Mouse (Mus musculus): Measurements from ENCODE around the gene Mss51. TPM values are rescaled to one million over a fixed set of nuclear protein-coding genes. Genes with fewer than 3 reads are reported as not detected.

Mss51 gene
- total RNA-seq, 1 experiment from 2014 or later: 1.4 TPM

DNA sequence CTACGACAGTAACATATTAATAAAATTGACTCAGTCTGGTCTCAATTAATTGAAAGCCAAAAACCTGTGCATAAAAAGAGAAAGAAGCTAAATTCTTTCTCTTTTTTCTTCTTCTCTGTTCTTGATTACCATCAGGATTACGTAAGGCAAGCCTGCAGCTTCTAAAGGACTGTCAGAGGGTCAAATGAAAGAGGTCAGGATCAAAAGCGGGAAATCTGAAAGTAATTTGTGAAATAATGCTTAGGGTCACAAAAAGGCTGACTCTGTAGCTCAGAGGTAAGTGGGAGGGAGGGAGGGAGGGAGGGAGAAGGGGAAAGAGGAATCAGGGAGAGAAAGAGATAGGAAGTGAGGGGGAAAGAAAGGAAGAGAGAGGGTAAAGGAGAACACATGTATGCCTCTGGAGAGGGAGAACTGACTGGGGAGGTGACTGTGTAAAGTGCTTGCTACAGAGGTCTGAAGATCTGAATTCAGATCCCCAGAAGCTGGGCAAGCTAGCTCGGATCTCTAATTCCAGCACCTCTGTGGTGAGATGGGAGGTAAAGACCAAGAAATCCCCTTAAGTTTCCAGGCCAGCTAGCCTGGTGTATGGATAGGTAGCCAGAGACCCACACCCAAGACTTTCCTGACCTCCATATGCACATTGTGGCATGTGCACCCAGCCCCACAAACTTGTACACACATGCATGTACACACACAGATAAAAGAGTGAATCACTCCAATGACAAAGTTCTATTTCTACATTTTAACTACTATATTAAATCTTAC lies 19.3 kb downstream of the Mss51 start:
- no peak for ATAC-seq (replicated peaks in 1 of 2; ENCODE audit: insufficient read depth in 1 of 2, low FRiP score in 2 of 2, low TSS enrichment in 1 of 2, low read depth in 1 of 2, poor library complexity in 2 of 2, severe bottlenecking in 2 of 2)

DNA sequence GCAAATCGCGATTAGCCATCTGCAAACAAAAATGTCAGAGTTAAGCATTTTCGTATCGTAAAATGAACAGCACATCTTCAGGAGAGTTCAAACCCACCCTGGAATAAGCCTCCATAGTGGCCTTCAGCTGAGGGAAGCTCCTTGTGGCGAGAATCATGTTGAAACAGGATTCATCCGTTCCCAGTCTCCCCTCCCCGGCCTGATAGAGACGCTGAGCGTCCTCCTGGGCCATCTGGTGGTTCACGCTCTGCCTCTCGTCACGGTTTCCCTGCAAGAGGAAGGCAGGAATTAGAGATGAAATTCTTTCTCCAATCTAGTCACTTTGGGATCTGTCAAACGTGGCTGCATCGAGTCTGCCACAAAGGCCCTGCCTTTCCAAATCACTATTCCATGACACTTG lies 36.5 kb downstream of the Mss51 start:
- ATAC-seq (replicated peaks in 1 of 2; ENCODE audit: insufficient read depth in 1 of 2, low FRiP score in 2 of 2, low TSS enrichment in 1 of 2, low read depth in 1 of 2, poor library complexity in 2 of 2, severe bottlenecking in 2 of 2): no peak

DNA sequence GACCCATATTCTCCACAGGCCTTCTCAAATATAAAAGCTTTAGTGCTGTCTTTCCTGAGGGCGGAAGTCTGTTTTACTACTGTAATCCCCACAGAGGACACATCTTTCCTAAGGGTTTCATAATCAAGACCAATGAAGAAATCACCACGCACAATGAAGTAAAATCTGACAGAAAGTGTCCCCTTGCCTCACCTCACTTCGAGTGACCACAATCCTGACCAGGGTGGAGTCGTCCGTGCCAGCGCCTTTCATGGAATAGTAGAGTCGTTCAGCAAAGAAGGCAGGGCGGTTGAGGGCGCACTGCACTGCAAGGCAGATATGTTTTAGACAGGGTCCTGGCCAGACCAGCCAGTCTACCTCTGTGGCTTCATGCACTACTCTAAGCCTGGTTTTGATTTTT lies 38.3 kb downstream of the Mss51 start:
- ATAC-seq (replicated peaks in 1 of 2; ENCODE audit: insufficient read depth in 1 of 2, low FRiP score in 2 of 2, low TSS enrichment in 1 of 2, low read depth in 1 of 2, poor library complexity in 2 of 2, severe bottlenecking in 2 of 2): peak in 1 of 2 experiments; percentile 56; a peak in 1 of 4 replicates

DNA sequence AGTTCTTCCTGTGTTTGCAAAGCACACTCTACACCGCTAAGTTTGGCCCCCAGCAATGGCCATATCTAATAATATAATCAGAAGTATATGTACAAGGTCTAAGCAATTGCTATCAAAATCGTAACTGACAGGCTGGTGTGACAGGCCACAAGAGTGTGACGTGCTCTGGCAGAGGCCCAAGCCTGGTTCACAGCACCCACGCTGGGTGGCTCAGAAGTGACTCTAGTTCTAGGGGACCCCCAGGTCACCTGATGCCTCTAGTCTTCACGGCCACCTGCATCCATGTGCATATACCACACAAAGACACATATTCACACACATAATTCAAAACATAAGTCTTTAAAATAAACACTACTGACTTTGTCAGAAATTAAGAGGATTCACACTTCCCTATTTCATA lies 43.8 kb downstream of the Mss51 start:
- ATAC-seq (replicated peaks in 1 of 2; ENCODE audit: insufficient read depth in 1 of 2, low FRiP score in 2 of 2, low TSS enrichment in 1 of 2, low read depth in 1 of 2, poor library complexity in 2 of 2, severe bottlenecking in 2 of 2): no peak

DNA sequence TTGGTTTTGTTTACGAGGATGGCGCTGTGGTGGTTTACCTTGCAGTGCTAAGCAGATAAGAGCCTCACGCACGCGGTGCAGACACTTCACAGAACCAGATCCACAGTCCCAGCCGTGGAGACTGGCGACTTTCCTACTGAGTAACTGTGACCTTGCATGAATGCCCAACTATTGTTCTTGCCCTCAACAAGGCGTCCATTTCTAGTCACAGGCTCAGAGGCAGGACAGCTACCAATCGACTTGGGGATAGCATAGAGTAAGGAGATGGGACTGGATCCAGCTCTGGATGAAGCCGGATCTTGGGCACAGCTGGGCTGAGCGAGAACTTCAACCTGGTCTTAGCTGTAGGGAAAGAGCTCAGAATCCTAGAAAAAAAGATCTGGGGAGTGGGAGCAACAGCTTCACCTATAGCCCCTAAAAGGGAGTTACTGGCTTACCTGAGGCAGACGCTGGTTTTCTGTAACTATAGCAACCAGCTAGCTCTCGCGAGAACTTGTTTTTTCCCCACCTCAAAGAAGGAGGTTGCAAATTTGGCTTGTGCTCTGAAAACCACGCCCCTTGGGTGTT lies 44.9 kb downstream of the Mss51 start, which contains the start of gene Cfap70:
TSS of gene Cfap70 (minus strand) at position 462 of the 567 bp plus-strand sequence.
- ATAC-seq (replicated peaks in 1 of 2; ENCODE audit: insufficient read depth in 1 of 2, low FRiP score in 2 of 2, low TSS enrichment in 1 of 2, low read depth in 1 of 2, poor library complexity in 2 of 2, severe bottlenecking in 2 of 2): peak; percentile 65 to 76

DNA sequence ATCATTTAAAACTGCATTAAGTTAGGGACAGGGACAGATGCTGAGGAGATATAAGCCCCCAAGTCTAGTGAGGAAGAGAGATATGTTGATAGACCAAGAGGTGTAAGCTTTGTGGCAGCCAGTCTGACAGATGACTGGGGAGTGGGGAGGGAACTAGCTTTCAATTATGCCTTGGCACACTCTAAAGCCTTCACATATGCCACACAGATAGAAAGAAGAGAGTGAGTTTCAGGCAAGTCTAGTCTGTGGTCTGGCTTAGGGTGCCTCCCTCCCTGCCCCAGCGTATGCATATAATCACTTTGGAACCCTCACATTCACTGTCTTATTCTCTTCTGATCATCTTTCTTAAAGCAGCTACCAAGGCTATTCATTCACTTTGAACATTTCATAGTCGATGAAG lies 45.4 kb downstream of the Mss51 start:
- 0 out of 4 replicates have a peak, but pooled peaks of 1 of the 2 experiments have one; percentile 8 for ATAC-seq (replicated peaks in 1 of 2; ENCODE audit: insufficient read depth in 1 of 2, low FRiP score in 2 of 2, low TSS enrichment in 1 of 2, low read depth in 1 of 2, poor library complexity in 2 of 2, severe bottlenecking in 2 of 2)

DNA sequence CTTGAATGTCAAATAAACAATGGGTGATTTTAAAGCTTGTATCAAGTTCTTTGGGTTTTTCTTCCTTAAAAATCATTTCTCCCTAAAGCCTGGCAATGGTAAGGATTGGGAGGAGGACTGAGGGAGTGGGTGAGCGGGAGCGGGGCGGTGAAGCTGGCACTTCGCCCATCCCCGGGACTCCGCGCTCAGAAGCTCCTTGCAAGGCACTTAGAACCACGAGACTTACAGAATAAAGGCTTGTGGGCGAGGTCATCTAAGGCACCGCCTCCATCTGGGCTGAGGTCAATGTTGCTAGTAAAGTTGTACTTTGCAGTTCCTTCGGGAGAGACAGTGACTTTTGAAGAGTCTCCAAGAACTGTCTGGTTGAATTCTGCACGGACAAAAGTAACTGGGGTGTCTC lies 49.5 kb downstream of the Mss51 start:
- no peak for ATAC-seq (replicated peaks in 1 of 2; ENCODE audit: insufficient read depth in 1 of 2, low FRiP score in 2 of 2, low TSS enrichment in 1 of 2, low read depth in 1 of 2, poor library complexity in 2 of 2, severe bottlenecking in 2 of 2)

DNA sequence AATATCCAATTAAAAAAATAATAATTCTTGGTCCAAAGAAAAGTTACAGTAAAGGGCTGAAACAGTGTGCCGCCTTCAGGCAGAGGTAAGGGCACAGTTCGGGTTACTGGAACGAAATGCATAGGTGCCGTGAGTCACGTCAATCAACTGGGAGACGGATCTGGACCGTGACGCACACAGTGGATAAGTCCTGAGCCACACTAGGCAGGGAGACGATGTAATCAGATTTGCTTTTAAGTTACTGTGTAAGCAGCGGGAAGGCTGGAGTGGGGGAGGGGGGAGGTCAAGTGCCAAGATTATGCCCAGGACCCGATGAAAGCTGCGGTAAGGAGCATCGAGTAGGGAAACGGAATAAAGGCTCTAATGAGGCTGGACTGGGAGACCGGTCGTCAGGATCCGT lies 54.4 kb downstream of the Mss51 start:
- ATAC-seq (replicated peaks in 1 of 2; ENCODE audit: insufficient read depth in 1 of 2, low FRiP score in 2 of 2, low TSS enrichment in 1 of 2, low read depth in 1 of 2, poor library complexity in 2 of 2, severe bottlenecking in 2 of 2): no peak

DNA sequence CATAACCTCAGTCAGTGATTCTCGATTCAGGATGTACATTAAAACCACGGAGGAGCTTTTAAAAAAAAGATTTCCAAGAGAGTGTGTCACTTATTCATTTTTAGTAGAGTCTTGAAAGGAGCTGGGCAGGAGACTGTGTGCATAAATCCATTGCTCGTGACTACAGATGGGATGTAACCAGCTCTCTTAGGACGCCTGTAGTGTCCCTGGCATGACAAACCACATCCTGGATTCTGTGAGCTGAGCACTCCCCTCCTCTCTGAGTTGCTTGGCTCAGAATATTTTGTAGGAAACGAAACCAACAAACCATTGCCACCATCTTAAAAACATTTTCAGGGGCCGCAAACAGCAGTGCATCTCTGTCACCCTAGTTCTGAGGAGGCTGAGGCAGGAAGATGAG lies 59.7 kb downstream of the Mss51 start:
- ATAC-seq (replicated peaks in 1 of 2; ENCODE audit: insufficient read depth in 1 of 2, low FRiP score in 2 of 2, low TSS enrichment in 1 of 2, low read depth in 1 of 2, poor library complexity in 2 of 2, severe bottlenecking in 2 of 2): no peak

Other genes with a start within 250 kb of the Mss51 start
- gene Kcnk16, start 227.7 kb downstream of the Mss51 start, total RNA-seq (2017): not detected in 2 replicates
- 10.2 and 24.5 TPM in 2 replicates for gene Nudt13, start 202.2 kb downstream of the Mss51 start, total RNA-seq (2017)
- 59.0 and 79.5 TPM in 2 replicates for gene Ecd, start 148.8 kb downstream of the Mss51 start, total RNA-seq (2017)
- gene Fam149b, start 148.7 kb downstream of the Mss51 start, total RNA-seq (2017): 39.9 and 58.2 TPM in 2 replicates
- gene Dnajc9, start 108.0 kb downstream of the Mss51 start, total RNA-seq (2017): 248 and 261 TPM in 2 replicates
- gene Mrps16, start 103.3 kb downstream of the Mss51 start, total RNA-seq (2017): 28.2 and 43.8 TPM in 2 replicates
- 1.0 TPM in 1 of 2 replicates, not detected in the other for gene Cfap70, start 44.7 kb downstream of the Mss51 start, total RNA-seq (2017)
- 70.9 and 80.2 TPM in 2 replicates for gene Anxa7, start 16.8 kb downstream of the Mss51 start, total RNA-seq (2017)
- gene Ppp3cb, start 49.7 kb upstream of the Mss51 start, total RNA-seq (2017): 66.5 and 74.9 TPM in 2 replicates
- gene Usp54, start 144.2 kb upstream of the Mss51 start, total RNA-seq (2017): 14.3 and 15.0 TPM in 2 replicates
- not detected in 2 replicates for gene Myoz1, start 159.6 kb upstream of the Mss51 start, total RNA-seq (2017)
- gene Synpo2l, start 171.5 kb upstream of the Mss51 start, total RNA-seq (2017): 0.06 TPM in 1 of 2 replicates, not detected in the other
- gene Sec24c, start 177.4 kb upstream of the Mss51 start, total RNA-seq (2017): 100 and 107 TPM in 2 replicates
- 4.5 and 7.1 TPM in 2 replicates for gene Fut11, start 198.1 kb upstream of the Mss51 start, total RNA-seq (2017)
- 48.1 and 79.0 TPM in 2 replicates for gene Chchd1, start 206.1 kb upstream of the Mss51 start, total RNA-seq (2017)
- gene Zswim8, start 210.7 kb upstream of the Mss51 start, total RNA-seq (2017): 29.6 and 35.7 TPM in 2 replicates
- gene Ndst2, start 237.7 kb upstream of the Mss51 start, total RNA-seq (2017): 7.5 and 8.4 TPM in 2 replicates